Mouse (Mus musculus): ENCODE results near the gene Snx7.

Gene Snx7

GRCm38 (mm10) chr3:117868637-117869323 lies at the start of gene Snx7:
Snx7 (minus strand) TSS chr3:117868936.
- DNase-seq = peak; percentile 92

GRCm38 (mm10) chr3:117915420-117915819 lies 46.7 kb upstream of the Snx7 start:
- no peak for DNase-seq

GRCm38 (mm10) chr3:117893736-117894135 lies 25.0 kb upstream of the Snx7 start:
- DNase-seq = no peak

DNA sequence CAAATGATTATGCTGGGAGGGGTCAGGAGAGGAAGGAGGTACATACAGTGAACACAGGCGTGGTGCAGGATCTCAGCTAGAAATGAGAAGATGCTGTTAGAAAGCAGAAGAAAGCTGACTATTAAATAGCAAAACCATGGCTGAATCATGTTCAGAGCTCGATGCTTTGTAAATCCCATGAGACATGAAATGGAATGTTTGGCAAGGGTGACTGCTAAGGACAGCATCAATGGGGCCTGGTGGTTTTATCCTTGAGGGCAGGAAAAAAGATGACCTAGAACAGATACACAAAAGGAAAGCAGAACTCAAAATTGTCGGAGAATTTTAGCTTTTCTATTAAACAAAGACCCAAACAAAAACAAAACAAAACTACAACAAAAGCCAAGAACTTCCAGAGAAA lies 6.7 kb upstream of the Snx7 start:
- DNase-seq = no peak

DNA sequence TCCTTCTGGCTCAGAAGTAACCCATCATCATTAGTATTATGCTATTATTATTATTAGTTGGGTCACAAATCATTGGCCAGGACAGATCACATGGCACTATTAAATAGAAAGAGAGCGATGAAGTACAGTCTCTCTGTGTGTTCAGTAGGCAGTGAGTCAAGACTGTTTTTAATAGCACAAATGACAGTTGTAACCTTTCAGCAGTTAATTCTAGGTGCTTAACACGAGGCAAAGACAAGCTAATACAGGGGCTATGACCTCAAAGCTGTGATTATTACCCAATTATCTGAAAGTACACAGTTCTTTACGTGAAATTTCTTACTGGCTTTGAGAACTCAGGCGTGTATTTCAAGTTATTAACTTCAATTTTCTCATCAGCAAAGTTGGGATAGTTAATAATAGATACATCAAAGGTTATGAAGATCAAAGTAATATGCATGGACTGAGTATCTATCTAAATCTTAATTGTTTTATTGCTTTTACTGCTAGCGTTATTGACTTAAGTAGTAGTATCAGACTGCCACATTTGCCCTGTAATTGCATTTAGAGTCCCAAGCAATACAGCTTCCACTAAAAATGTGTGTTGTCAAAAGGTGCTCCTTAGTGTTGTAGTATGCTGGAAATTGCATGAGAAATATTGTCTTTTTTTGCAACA lies 4.6 kb upstream of the Snx7 start:
- DNase-seq = no peak

DNA sequence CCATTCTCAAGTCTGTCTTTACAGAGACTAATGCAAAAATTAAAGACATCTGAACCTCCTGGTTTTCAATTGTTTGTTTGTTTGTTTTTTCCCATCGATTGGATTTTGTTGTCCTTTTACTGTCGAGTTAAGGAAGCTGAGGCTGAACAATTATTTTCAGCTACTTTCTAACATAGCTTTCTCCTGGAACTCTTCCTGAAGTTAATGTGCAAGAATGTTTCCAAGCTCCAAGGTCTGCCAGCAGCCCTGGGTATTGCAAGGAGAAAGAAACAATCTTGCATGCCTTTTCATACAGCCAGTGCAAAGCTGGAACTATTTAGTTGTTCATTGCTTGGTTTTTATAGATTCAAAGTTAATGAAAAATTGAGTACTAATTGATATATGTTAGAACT lies 584 bp upstream of the Snx7 start:
- DNase-seq = peak; percentile 4

- DNase-seq = peak; percentile 9
Measured at GRCm38 (mm10) chr3:117868091-117868490, 645 bp downstream of the Snx7 start.

DNA sequence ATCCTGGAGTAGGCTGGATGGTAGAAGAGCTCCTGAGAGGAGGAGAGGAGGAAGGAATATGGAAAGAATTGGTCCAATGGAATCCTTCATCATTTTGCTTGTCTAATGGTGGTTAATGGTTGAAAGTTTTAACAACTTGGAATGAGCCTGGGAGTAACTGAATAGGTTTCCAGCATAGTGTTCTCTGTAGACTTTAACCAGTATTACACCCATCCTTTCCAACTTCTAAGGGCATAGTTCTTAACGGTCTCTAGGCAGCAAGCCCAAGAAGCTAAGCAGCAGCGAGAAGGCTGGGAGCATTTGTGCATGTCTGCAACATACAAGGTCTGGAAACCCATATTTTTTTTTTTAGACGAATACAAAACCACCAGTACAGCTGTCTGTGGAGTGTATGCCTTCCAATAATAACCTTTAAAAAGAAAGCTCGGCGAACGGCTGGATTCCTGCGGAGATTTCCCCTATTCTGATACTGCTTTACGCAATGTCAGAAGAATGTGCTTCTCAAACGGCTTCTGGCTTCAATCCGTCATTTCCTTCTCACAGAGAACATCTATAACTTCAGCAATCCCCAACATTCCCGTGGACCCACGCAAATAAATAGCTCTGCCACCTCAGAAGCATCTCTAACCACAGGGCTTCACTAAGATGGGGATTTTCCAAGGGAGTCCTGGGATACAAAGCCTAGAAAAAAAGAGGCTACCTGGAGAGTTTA lies 1.9 kb downstream of the Snx7 start:
- DNase-seq = no peak

- DNase-seq = no peak
Measured at GRCm38 (mm10) chr3:117865621-117866020, 3.1 kb downstream of the Snx7 start.

DNA sequence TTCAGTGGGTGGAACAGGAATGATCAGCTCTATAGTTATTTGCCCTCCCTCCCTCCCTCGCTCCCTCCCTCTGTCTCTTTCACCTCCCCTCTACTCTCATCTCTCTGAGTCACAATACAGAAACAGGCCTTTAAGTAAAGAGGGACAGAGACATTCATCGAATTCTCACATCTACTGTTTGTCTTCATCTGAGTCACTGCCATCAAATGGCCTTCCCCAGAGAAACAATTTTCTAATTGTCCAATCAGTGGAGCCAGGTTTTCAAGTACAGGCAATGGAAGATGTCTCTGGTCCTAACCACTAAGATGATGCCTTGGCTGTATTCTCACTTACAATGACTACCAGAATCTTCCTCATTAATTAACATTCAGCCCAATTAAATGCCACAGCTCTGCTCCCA lies 5.8 kb downstream of the Snx7 start:
- DNase-seq = no peak

DNA sequence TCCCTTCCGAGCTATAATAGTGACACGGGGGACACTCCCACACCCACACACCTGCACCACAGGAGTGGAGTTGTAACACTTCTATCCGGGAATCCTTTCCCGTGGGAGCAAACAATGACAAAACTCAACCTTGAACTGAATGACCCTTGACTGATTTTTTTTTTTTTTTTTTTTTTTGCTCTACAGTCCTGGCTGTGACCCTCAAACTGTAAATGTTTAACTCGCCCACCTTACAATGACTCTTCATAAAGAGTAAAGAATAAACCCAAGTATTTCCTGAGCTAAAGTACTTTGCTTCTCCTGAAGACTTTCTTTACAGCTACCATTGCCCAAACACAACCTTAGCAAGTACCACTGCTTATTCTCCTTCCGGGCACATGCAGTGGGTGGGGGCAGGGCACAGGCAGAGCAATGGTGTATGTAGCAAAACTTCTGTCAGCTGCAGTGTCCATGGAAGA lies 6.7 kb downstream of the Snx7 start:
- peak; percentile 8 for DNase-seq

GRCm38 (mm10) chr3:117858996-117859395 lies 9.7 kb downstream of the Snx7 start:
- DNase-seq = no peak

DNA sequence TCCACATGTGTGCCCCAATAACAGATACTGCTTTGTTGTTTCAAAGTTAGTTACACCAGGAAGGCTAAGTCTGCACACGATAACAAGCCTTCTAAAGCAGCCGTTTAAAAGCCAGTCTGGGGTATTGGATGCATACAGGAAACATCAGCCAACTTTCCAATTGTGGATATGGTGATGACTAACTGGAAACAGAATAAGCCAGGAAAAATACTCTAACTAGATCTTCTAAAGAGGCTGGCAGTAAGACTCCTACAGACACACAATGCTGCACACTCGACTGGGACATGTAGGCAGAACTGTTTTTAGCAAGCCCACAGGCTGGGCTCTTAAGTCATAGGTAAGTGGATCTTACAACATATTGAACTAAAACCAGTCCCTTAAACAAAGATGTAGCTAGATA lies 15.0 kb downstream of the Snx7 start:
- no peak for DNase-seq

- no peak for DNase-seq
Measured at GRCm38 (mm10) chr3:117852054-117852361, 16.7 kb downstream of the Snx7 start.

GRCm38 (mm10) chr3:117851278-117852053 lies 17.3 kb downstream of the Snx7 start:
- no peak for DNase-seq

GRCm38 (mm10) chr3:117848866-117849265 lies 19.9 kb downstream of the Snx7 start:
- DNase-seq = no peak

- no peak for DNase-seq
Measured at GRCm38 (mm10) chr3:117842658-117843057, 26.1 kb downstream of the Snx7 start.

DNA sequence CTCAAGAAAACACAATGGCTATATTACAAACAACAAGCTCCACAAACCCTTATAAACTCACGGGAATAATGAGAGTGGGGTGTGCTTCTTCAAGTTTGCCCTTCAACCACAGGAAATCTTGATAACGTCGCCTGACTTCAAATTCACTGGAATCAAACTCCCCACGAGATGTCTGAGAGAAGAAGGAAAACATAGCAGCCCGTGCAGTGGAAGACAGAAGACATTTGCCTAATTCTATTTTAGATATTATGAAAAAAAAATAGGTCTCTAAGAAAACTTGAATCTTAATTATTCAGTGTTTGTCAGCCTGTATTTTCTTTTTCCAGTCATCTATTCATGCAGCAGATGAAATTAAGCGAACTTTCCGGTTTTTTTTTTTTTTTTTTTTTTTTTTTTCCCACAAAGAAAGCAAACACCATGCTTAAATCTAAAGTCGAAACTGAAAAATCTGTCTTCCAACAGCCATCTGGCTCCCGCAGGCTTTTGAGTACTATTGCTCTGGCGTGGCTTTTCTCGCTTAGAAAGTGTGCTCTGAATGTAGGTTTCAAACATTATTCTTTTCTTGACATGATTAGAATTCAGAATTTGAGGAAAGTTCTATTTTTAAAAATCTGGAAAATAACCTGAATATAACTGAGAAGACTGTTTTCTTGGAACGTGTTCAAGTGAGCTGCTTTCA lies 28.7 kb downstream of the Snx7 start:
- DNase-seq = no peak

- no peak for DNase-seq
Measured at GRCm38 (mm10) chr3:117838020-117838419, 30.7 kb downstream of the Snx7 start.

GRCm38 (mm10) chr3:117826486-117827200 lies 42.1 kb downstream of the Snx7 start:
- no peak for DNase-seq

- no peak for DNase-seq
Measured at GRCm38 (mm10) chr3:117823218-117823617, 45.5 kb downstream of the Snx7 start.

GRCm38 (mm10) chr3:117817635-117818034 lies 51.1 kb downstream of the Snx7 start:
- DNase-seq = no peak

Data from lung, postnatal 10 days (tissue).